ENCODE assay signal across 11 mouse cellular contexts in genomic region chr13:47056126-47056525, GRCm38 (mm10). TPM values are rescaled to one million over a fixed set of nuclear protein-coding genes. Genes with fewer than 3 reads are reported as not detected.
A peak's percentile ranks its signal among the peaks of the same experiment; 100 is the strongest.
DNase-seq lines count a peak whose midpoint lies in the region; ATAC-seq lines count a peak whose summit lies in the region.
"Had no signal": no experiment of that assay in that cellular context is flagged by ENCODE, and none has a peak within 500 bp of the region (broad histone marks: within the 10 kb centered on the region; RNA-seq: fewer than 3 reads in every experiment).

No protein-coding gene starts in this region.

- H3K9me3 ChIP-seq in hindbrain, embryonic 10.5 days: no peaks in the 10 kb centered on the region
- H3K9me3 ChIP-seq in hindbrain, embryonic 12.5 days (replicated peaks): no peaks in the 10 kb centered on the region
- no peaks in the 10 kb centered on the region for H3K9me3 ChIP-seq in midbrain, embryonic 11.5 days (ENCODE audit: control insufficient read depth, low read length)
- H3K9me3 ChIP-seq: heart, embryonic 10.5 days; lung, embryonic 15.5 days had no signal

- peaks cover 71% of the 10 kb centered on the region for H3K36me3 ChIP-seq in hindbrain, embryonic 10.5 days
- H3K36me3 ChIP-seq in hindbrain, embryonic 12.5 days: peaks cover 67% of the 10 kb centered on the region
- H3K36me3 ChIP-seq in midbrain, embryonic 11.5 days (ENCODE audit: control insufficient read depth, insufficient read depth, low read length): peaks cover 6% of the 10 kb centered on the region; the same call in 1 of the 2 replicates

- DNase-seq in hindbrain, embryonic 10.5 days (ENCODE audit: low spot score): no peak
- DNase-seq in thymus, postnatal 25 days: peak; percentile 78
- DNase-seq in midbrain, embryonic 11.5 days (ENCODE audit: low spot score, missing footprints): no peak
- DNase-seq in ovary, adult 18-20 months (ENCODE audit: low spot score): no peak
- DNase-seq in adrenal gland, postnatal 14 days: no peak
- DNase-seq: cerebellum, adult 8-10 months had no signal

- no peak overlapping the region for H3K9ac ChIP-seq in hindbrain, embryonic 12.5 days
- H3K9ac ChIP-seq in midbrain, embryonic 11.5 days (ENCODE audit: low read length): no peak overlapping the region
- H3K9ac ChIP-seq: lung, embryonic 15.5 days had no signal

- H3K27me3 ChIP-seq in hindbrain, embryonic 10.5 days (ENCODE audit: insufficient read depth, poor library complexity, severe bottlenecking): no peaks in the 10 kb centered on the region
- H3K27me3 ChIP-seq in hindbrain, embryonic 12.5 days: no peaks in the 10 kb centered on the region
- no peaks in the 10 kb centered on the region for H3K27me3 ChIP-seq in midbrain, embryonic 11.5 days (ENCODE audit: control insufficient read depth, insufficient read depth, low read length)
- H3K27me3 ChIP-seq: lung, embryonic 15.5 days had no signal

- WGBS in hindbrain, embryonic 10.5 days: 93% methylated on average over 11 of the region's 11 CpGs
- WGBS in hindbrain, embryonic 12.5 days: 90% methylated on average over 11 of the region's 11 CpGs
- 93% methylated on average over 11 of the region's 11 CpGs for WGBS in midbrain, embryonic 11.5 days

- H3K4me3 ChIP-seq in hindbrain, embryonic 10.5 days: no peak overlapping the region
- H3K4me3 ChIP-seq in hindbrain, embryonic 12.5 days: no peak overlapping the region
- no peak overlapping the region for H3K4me3 ChIP-seq in midbrain, embryonic 11.5 days (ENCODE audit: low read depth, low read length)
- H3K4me3 ChIP-seq: heart, embryonic 10.5 days; lung, embryonic 15.5 days had no signal

- peaks cover 11% of the 10 kb centered on the region for H3K4me1 ChIP-seq in hindbrain, embryonic 10.5 days (replicated peaks)
- 0 out of 2 replicates have a peak, but pooled peaks cover 2% of the 10 kb centered on the region for H3K4me1 ChIP-seq in hindbrain, embryonic 12.5 days
- peaks cover 2% of the 10 kb centered on the region; the same call in 1 of the 2 replicates for H3K4me1 ChIP-seq in midbrain, embryonic 11.5 days (ENCODE audit: control insufficient read depth, insufficient read depth, low read length)
- H3K4me1 ChIP-seq: lung, embryonic 15.5 days had no signal

- no peak overlapping the region for H3K4me2 ChIP-seq in hindbrain, embryonic 12.5 days (replicated peaks)
- H3K4me2 ChIP-seq in midbrain, embryonic 11.5 days: no peak overlapping the region
- H3K4me2 ChIP-seq: lung, embryonic 15.5 days had no signal

- ATAC-seq in hindbrain, embryonic 12.5 days (ENCODE audit: low FRiP score): no peak
- peak; percentile 53 for ATAC-seq in granulocyte monocyte progenitor cell, adult 5-6 weeks (replicated peaks; ENCODE audit: poor library complexity, severe bottlenecking)
- ATAC-seq in megakaryocyte-erythroid progenitor cell, adult 5-6 weeks (replicated peaks; ENCODE audit: low FRiP score, low TSS enrichment, poor library complexity, severe bottlenecking): peak; percentile 20; the same call in 1 of the 2 replicates
- ATAC-seq in midbrain, embryonic 11.5 days (ENCODE audit: low FRiP score): no peak

- H3K27ac ChIP-seq in hindbrain, embryonic 10.5 days: peak overlapping the region; percentile 40; the same call in 1 of the 2 replicates
- no peak overlapping the region for H3K27ac ChIP-seq in hindbrain, embryonic 12.5 days
- H3K27ac ChIP-seq in midbrain, embryonic 11.5 days (ENCODE audit: low read depth, low read length): no peak overlapping the region
- H3K27ac ChIP-seq: heart, embryonic 10.5 days; lung, embryonic 15.5 days had no signal

RNA-seq across cellular contexts. Expression of gene Tpmt, which starts 11.6 kb away (rescaled TPM):
- polyA plus RNA-seq in hindbrain, embryonic 10.5 days (2016; fragmentation: Nextera tagmentation; extraction: Ambion mirVana): 36.1 and 40.9 TPM in 2 replicates
- polyA plus RNA-seq in hindbrain, embryonic 12.5 days (2016; fragmentation: Nextera tagmentation; extraction: Ambion mirVana): 37.8 and 38.9 TPM in 2 replicates
- 1.5 and 9.1 TPM in 2 replicates for total RNA-seq in granulocyte monocyte progenitor cell, adult 5-6 weeks (2014; fragmentation: Nextera tagmentation)
- total RNA-seq in granulocyte monocyte progenitor cell, adult 5-6 weeks (2017): 2.3 and 9.8 TPM in 2 replicates
- total RNA-seq in megakaryocyte-erythroid progenitor cell, adult 5-6 weeks (2014; fragmentation: Nextera tagmentation): 13.5 and 21.9 TPM in 2 replicates
- total RNA-seq in megakaryocyte-erythroid progenitor cell, adult 5-6 weeks (2017): 2.3 and 4.4 TPM in 2 replicates
- 39.3 and 42.2 TPM in 2 replicates for polyA plus RNA-seq in midbrain, embryonic 11.5 days (2014; fragmentation: Nextera tagmentation; extraction: Ambion mirVana)
- total RNA-seq in adrenal gland, postnatal 14 days (2021): 9.1 and 13.8 TPM in 2 replicates

RNA-seq across cellular contexts. Expression of gene Kdm1b, which starts 12.8 kb away (rescaled TPM):
- 15.2 and 16.3 TPM in 2 replicates for polyA plus RNA-seq in hindbrain, embryonic 10.5 days (2016; fragmentation: Nextera tagmentation; extraction: Ambion mirVana)
- 20.3 and 20.5 TPM in 2 replicates for polyA plus RNA-seq in hindbrain, embryonic 12.5 days (2016; fragmentation: Nextera tagmentation; extraction: Ambion mirVana)
- total RNA-seq in granulocyte monocyte progenitor cell, adult 5-6 weeks (2014; fragmentation: Nextera tagmentation): 7.3 and 11.2 TPM in 2 replicates
- 8.2 and 11.4 TPM in 2 replicates for total RNA-seq in granulocyte monocyte progenitor cell, adult 5-6 weeks (2017)
- total RNA-seq in megakaryocyte-erythroid progenitor cell, adult 5-6 weeks (2014; fragmentation: Nextera tagmentation): 7.4 and 17.9 TPM in 2 replicates
- total RNA-seq in megakaryocyte-erythroid progenitor cell, adult 5-6 weeks (2017): 8.1 and 16.4 TPM in 2 replicates
- polyA plus RNA-seq in midbrain, embryonic 11.5 days (2014; fragmentation: Nextera tagmentation; extraction: Ambion mirVana): 20.2 and 20.5 TPM in 2 replicates
- 8.9 and 9.3 TPM in 2 replicates for total RNA-seq in adrenal gland, postnatal 14 days (2021)

RNA-seq across cellular contexts. Expression of gene Nhlrc1, which starts 41.5 kb away (rescaled TPM):
- 3.4 and 5.4 TPM in 2 replicates for polyA plus RNA-seq in hindbrain, embryonic 10.5 days (2016; fragmentation: Nextera tagmentation; extraction: Ambion mirVana)
- polyA plus RNA-seq in hindbrain, embryonic 12.5 days (2016; fragmentation: Nextera tagmentation; extraction: Ambion mirVana): 7.4 and 8.0 TPM in 2 replicates
- 1.6 and 1.7 TPM in 2 replicates for total RNA-seq in granulocyte monocyte progenitor cell, adult 5-6 weeks (2014; fragmentation: Nextera tagmentation)
- total RNA-seq in granulocyte monocyte progenitor cell, adult 5-6 weeks (2017): 2.1 and 4.3 TPM in 2 replicates
- total RNA-seq in megakaryocyte-erythroid progenitor cell, adult 5-6 weeks (2014; fragmentation: Nextera tagmentation): 0.90 and 2.1 TPM in 2 replicates
- total RNA-seq in megakaryocyte-erythroid progenitor cell, adult 5-6 weeks (2017): 0.75 and 0.80 TPM in 2 replicates
- 6.3 and 7.3 TPM in 2 replicates for polyA plus RNA-seq in midbrain, embryonic 11.5 days (2014; fragmentation: Nextera tagmentation; extraction: Ambion mirVana)
- 3.3 and 4.0 TPM in 2 replicates for total RNA-seq in adrenal gland, postnatal 14 days (2021)

RNA-seq across cellular contexts. Expression of gene Dek, which starts 49.9 kb away (rescaled TPM):
- 222 and 348 TPM in 2 replicates for polyA plus RNA-seq in hindbrain, embryonic 10.5 days (2016; fragmentation: Nextera tagmentation; extraction: Ambion mirVana)
- 251 and 254 TPM in 2 replicates for polyA plus RNA-seq in hindbrain, embryonic 12.5 days (2016; fragmentation: Nextera tagmentation; extraction: Ambion mirVana)
- 263 and 303 TPM in 2 replicates for total RNA-seq in granulocyte monocyte progenitor cell, adult 5-6 weeks (2014; fragmentation: Nextera tagmentation)
- total RNA-seq in granulocyte monocyte progenitor cell, adult 5-6 weeks (2017): 597 and 629 TPM in 2 replicates
- total RNA-seq in megakaryocyte-erythroid progenitor cell, adult 5-6 weeks (2014; fragmentation: Nextera tagmentation): 281 TPM in 2 replicates
- 706 and 810 TPM in 2 replicates for total RNA-seq in megakaryocyte-erythroid progenitor cell, adult 5-6 weeks (2017)
- polyA plus RNA-seq in midbrain, embryonic 11.5 days (2014; fragmentation: Nextera tagmentation; extraction: Ambion mirVana): 378 and 409 TPM in 2 replicates
- 99.4 and 99.5 TPM in 2 replicates for total RNA-seq in adrenal gland, postnatal 14 days (2021)

Comparison
In these comparisons a context has a peak if more than half of its experiments do, and no peak if none do; other contexts are left out.
1. ATAC-seq: peak in granulocyte monocyte progenitor cell, adult 5-6 weeks (single experiment) and megakaryocyte-erythroid progenitor cell, adult 5-6 weeks (single experiment); none in hindbrain, embryonic 12.5 days (single experiment) and midbrain, embryonic 11.5 days (single experiment).